Mouse (Mus musculus): ENCODE measurements around the gene Gpr65.
"Not testable (repeated sequence)": the region's sequence is repeated elsewhere in the genome, so short reads cannot be mapped to it uniquely, and the experiment has no call there.

The Gpr65 gene

DNA sequence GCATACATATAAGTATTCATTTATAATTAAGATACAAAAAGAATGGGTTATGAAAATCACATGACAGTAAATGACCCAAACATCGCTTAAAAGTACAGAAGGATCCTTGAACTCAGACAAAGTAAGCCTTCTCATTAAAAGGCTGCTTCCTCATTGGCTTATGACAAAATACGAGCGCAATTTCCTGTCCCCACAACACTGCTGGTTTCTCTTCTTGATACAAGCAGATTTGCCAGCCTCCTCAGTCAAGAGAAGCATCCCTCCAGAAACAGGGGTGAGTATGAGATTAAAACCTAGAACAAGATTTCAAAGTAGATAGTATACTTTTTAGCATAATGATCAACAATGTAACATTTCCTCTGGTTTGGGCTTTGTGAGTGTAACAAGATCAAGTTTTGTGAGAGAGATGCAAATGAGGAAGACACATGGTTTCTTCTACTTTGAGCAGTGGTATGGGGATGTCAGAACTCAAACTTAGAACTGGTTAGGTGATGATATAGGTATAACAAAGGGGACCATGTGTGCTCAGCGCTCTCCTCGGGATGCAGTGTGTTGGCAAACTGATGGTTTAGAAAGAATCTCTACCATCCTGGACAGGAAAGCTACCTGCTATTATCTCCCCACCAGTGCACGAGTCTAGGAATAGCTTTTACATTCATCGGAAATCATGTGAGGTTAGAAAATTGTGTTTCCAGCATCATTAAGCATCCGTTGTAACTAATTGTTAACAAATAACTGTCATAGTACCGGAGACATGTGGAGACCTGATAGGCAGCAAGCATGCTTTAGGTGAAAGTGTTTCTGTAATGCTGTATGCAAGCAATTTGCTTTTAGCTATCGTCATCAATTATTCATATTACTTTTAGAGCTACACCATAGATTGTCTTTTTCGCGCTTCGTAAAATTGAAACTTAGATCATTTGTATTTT is at the start of gene Gpr65:
TSS of gene Gpr65 (plus strand) at position 195 of the 929 bp plus-strand sequence.
- peak; percentile 86 for DNase-seq (ENCODE audit: low read depth)

DNA sequence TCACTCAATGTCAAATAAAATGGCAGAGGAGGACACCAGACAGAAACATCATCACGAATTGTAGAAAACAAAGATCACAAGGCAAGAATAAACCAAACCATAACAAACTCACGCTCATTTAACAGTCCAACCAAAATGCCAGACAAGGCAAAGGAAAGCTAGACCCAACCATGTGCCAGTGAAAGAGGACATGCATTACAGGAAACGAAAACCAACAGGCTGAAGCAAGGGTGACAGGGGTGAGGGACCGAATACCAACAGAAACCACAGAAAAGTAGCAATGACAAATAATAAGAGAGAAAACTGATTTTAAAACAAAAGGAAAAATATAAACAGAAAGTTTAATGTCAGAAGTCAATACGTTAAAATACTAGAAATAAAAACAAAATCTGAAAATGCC is 45.1 kb upstream of the Gpr65 start:
- no peak for DNase-seq (ENCODE audit: low read depth)

- no peak for DNase-seq (ENCODE audit: low read depth)
Measured at GRCm38 (mm10) chr12:98227037-98227436, 41.4 kb upstream of the Gpr65 start.

DNA sequence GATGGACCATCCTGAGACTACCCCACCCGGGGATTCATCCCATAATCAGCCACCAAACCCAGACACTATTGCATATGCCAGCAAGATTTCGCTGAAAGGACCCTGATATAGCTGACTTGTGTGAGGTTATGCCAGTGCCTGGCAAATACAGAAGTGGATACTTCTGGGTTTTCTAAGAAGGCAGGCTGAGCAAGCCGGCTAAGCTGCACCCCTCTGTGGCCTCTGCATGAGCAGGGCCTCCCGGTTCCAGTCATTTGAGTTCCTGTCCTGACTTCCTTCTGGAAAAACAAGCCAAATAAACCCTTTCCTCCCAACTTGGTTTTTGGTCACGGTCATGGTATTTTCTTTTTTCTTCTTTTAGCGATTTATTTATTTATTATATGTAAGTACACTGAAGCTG is 30.0 kb upstream of the Gpr65 start:
- not testable (repeated sequence) for DNase-seq (ENCODE audit: low read depth)

DNA sequence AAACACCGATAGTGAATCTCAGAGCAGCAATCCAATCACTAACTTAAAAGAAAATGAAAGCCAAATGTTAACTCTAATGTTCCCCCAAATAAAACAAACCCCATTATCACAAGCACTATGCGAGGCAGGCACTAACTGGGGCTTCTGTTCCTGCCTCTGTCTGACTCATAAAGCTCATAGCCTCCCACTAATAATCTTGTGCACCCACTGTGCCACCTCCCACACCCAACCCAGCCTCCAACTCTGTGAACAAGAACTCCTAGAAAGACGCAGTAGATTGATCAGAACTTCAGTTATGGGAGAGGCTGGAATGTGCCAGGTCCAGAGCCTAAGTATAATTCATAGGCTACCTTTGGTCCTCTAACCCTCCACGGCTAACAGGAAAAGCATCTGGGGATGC is 24.3 kb upstream of the Gpr65 start:
- peak; percentile 26 for DNase-seq (ENCODE audit: low read depth)

DNA sequence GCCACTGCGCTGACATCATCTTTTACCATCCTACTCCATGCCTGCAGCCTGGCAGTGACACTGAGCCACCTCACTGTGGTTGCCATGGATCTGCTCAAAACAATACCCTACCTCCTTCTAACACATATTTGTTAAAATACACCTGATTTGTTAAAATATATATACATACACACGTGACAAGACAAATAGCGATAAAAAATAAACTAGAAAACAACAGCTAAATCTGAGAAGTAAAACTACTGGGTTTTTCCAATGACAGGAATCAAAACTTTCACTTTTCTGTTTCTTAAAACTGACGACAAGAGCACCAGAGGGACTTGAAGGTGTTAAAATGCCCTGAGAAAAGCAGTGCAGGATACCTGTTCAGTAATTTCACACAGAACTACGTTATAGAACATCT is 23.6 kb upstream of the Gpr65 start:
- DNase-seq (ENCODE audit: low read depth) = peak; percentile 54

- DNase-seq (ENCODE audit: low read depth) = peak; percentile 81
Measured at GRCm38 (mm10) chr12:98246835-98247234, 21.6 kb upstream of the Gpr65 start.

GRCm38 (mm10) chr12:98249671-98250070 is 18.8 kb upstream of the Gpr65 start:
- DNase-seq (ENCODE audit: low read depth) = peak; percentile 38

DNA sequence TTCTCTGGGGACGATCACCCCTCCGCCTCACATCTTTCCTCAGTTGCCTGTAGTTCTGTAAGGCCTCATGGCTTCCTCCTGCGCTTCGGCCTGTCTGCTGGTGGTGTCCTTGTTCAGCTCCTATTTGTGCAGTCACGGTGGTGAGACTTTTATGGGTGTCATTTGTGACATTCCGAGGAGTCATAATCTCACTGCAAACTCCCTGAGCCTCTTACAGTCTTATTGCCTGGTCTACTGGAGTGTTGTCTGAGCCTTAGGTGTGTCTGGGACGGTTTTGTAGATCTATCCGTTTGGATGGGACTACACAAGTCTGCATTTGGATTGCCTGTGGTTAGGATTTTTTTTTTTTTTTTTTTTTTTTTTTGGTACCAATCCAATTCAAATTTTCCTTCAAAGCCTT is 18.1 kb upstream of the Gpr65 start:
- no peak for DNase-seq (ENCODE audit: low read depth)

GRCm38 (mm10) chr12:98252417-98252816 is 16.0 kb upstream of the Gpr65 start:
- no peak for DNase-seq (ENCODE audit: low read depth)

DNA sequence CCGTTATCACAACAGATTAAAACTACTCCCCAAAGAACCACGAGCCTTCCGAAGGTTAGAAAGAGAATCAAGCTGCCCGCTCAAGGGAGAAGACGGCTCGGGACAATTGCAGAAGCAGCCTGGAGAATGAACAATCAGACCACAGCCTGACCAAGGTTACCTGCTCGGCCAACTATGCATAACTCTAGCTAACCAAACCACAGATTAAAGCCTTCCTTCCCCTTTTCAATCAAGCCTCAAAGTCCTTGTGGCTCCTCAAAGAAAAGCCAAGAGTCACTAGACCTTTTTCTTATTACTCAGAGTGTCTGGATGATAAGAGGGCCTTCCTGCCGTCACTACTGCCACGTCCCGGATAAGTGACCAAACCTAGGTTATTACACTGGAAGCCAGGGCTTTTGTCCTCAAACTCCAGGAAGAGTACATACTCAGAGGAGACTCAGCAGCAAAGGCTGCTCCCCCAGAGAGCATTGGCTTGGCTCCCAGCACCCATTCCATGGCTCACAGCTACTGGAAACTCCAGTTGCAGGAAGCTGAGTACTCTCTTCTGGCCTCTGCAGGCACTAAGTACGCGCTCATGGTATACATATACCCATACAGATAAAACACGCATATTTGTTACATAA is 13.0 kb upstream of the Gpr65 start:
- DNase-seq (ENCODE audit: low read depth) = no peak

- no peak for DNase-seq (ENCODE audit: low read depth)
Measured at GRCm38 (mm10) chr12:98258371-98258844, 10.0 kb upstream of the Gpr65 start.

- DNase-seq (ENCODE audit: low read depth) = peak; percentile 87
Measured at GRCm38 (mm10) chr12:98258845-98259517, 9.5 kb upstream of the Gpr65 start, which contains the start of gene Galc. TSS of gene Galc (minus strand) at chr12:98259459.

DNA sequence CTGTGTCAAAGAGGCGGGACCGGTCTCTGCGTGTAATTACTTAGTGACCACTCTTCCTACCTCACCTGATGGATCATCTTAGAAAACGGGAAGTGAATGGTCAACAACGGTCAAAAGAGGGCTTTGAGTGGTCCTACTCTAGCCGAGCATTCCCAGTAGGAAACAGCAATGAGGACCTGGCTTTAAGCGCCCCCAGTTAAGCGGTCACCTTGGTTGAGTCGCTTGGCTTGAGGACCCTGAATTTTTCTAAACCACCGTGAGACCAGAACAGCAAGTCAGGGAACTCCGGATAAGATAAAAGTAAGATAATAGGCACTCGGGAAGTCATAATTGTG is 8.9 kb upstream of the Gpr65 start:
- no peak for DNase-seq (ENCODE audit: low read depth)

GRCm38 (mm10) chr12:98265697-98266096 is 2.7 kb upstream of the Gpr65 start:
- no peak for DNase-seq (ENCODE audit: low read depth)

- DNase-seq (ENCODE audit: low read depth) = peak; percentile 91
Measured at GRCm38 (mm10) chr12:98269791-98270745, 1.6 kb downstream of the Gpr65 start.

GRCm38 (mm10) chr12:98270810-98271566 is 2.6 kb downstream of the Gpr65 start:
- DNase-seq (ENCODE audit: low read depth) = peak; percentile 66

DNA sequence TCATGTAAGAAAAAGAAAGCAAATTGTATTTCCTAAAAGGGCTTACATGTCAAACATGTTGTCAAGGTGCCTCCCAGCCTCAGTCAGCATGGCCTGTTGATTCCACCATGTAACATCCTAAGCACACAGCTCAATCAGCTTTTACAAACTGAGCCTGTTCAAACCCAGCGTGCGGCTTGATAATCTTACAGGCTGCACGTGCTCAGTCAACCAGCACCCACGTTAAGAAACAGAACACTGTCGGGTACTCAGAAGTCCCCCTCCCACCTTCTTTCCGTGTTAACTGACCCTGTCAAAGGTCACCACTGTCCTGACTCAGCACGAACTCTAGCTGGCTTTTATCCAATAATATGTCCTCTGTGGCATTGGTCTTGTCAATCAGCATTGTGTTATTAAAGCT is 4.0 kb downstream of the Gpr65 start:
- DNase-seq (ENCODE audit: low read depth) = no peak

GRCm38 (mm10) chr12:98280530-98280929 is 12.1 kb downstream of the Gpr65 start:
- peak; percentile 83 for DNase-seq (ENCODE audit: low read depth)

DNA sequence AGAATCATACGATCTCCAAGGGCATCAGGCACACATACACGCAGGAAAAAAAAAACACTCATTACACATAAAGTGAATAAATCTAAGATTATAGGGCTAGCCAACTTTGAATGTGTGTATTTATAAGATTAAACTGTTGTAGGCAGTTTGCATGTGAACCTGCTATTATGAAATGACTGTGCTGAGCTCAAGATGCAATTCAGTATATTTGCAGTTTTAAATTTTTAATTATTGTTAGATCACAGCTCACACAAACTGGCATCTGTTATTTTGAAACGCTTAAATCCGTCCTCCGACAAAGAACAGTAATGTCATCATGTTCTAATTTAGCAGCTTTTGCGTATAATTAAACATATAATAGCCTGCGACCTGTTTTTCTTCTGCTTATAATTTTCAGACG is 12.6 kb downstream of the Gpr65 start:
- no peak for DNase-seq (ENCODE audit: low read depth)
